9 mouse cellular contexts compared by ENCODE assay signal in genomic region chr5:144898448-144899052, GRCm38 (mm10).
DNase-seq lines count a peak whose midpoint lies in the region; ATAC-seq lines count a peak whose summit lies in the region.
"Had no signal": no experiment of that assay in that cellular context is flagged by ENCODE, and none has a peak within 500 bp of the region (broad histone marks: within the 10 kb centered on the region; RNA-seq: fewer than 3 reads in every experiment).

No protein-coding gene starts in this region.

- H3K36me3 ChIP-seq in midbrain, embryonic 12.5 days, result peaks cover 42% of the 10 kb centered on the region
- peaks cover 28% of the 10 kb centered on the region for H3K36me3 ChIP-seq in midbrain, embryonic 16.5 days (ENCODE audit: control insufficient read depth, insufficient read depth, low read length)
- peaks cover 52% of the 10 kb centered on the region for H3K36me3 ChIP-seq in embryonic facial prominence, embryonic 14.5 days (ENCODE audit: control insufficient read depth, insufficient read depth, low read length)
- H3K36me3 ChIP-seq in heart, embryonic 12.5 days, result peaks cover 48% of the 10 kb centered on the region

- peak; percentile 47 for DNase-seq in embryonic facial prominence, embryonic 14.5 days (ENCODE audit: low spot score)
- peak; percentile 39 to 50 for DNase-seq in urinary bladder, postnatal 36 days (ENCODE audit: low spot score in 2 of 2)
- no peak for DNase-seq in frontal cortex, postnatal 25 days (ENCODE audit: low spot score in 2 of 2)
- DNase-seq: liver, embryonic 13.5 days had no signal

- no peak for ATAC-seq in midbrain, embryonic 12.5 days (ENCODE audit: low FRiP score, low read depth)
- ATAC-seq in midbrain, embryonic 16.5 days, result no peak
- ATAC-seq in embryonic facial prominence, embryonic 14.5 days (ENCODE audit: low read depth), result peak; percentile 73; the same call in 1 of the 2 replicates
- peak; percentile 81 for ATAC-seq in heart, embryonic 12.5 days (ENCODE audit: insufficient number of reproducible peaks, low FRiP score)
- ATAC-seq in megakaryocyte-erythroid progenitor cell, adult 5-6 weeks (replicated peaks; ENCODE audit: low FRiP score, low TSS enrichment, poor library complexity, severe bottlenecking), result no peak

- no peaks in the 10 kb centered on the region for H3K9me3 ChIP-seq in midbrain, embryonic 12.5 days
- H3K9me3 ChIP-seq in midbrain, embryonic 16.5 days (replicated peaks; ENCODE audit: control insufficient read depth, low read length, poor library complexity, severe bottlenecking), result no peaks in the 10 kb centered on the region
- no peaks in the 10 kb centered on the region for H3K9me3 ChIP-seq in embryonic facial prominence, embryonic 14.5 days (ENCODE audit: control insufficient read depth, low read length)
- H3K9me3 ChIP-seq in heart, embryonic 12.5 days (replicated peaks), result no peaks in the 10 kb centered on the region
- H3K9me3 ChIP-seq: kidney, embryonic 15.5 days; liver, embryonic 13.5 days had no signal

- H3K9ac ChIP-seq in midbrain, embryonic 12.5 days (replicated peaks), result no peak overlapping the region
- no peak overlapping the region for H3K9ac ChIP-seq in midbrain, embryonic 16.5 days (ENCODE audit: low read depth, low read length)
- H3K9ac ChIP-seq in embryonic facial prominence, embryonic 14.5 days (ENCODE audit: low read depth, low read length), result no peak overlapping the region
- H3K9ac ChIP-seq in heart, embryonic 12.5 days, result no peak overlapping the region
- H3K9ac ChIP-seq: kidney, embryonic 15.5 days; liver, embryonic 13.5 days had no signal

- 46% methylated on average over 7 of the region's 7 CpGs for WGBS in midbrain, embryonic 12.5 days
- WGBS in midbrain, embryonic 16.5 days, result 40% methylated on average over 7 of the region's 7 CpGs
- 27% methylated on average over 7 of the region's 7 CpGs for WGBS in embryonic facial prominence, embryonic 14.5 days
- WGBS in heart, embryonic 12.5 days, result 4% methylated on average over 7 of the region's 7 CpGs

- no peak overlapping the region for H3K4me3 ChIP-seq in midbrain, embryonic 12.5 days
- H3K4me3 ChIP-seq in midbrain, embryonic 16.5 days (ENCODE audit: low read depth, low read length), result no peak overlapping the region
- no peak overlapping the region for H3K4me3 ChIP-seq in embryonic facial prominence, embryonic 14.5 days (ENCODE audit: low read depth, low read length)
- H3K4me3 ChIP-seq in heart, embryonic 12.5 days, result no peak overlapping the region
- H3K4me3 ChIP-seq: kidney, embryonic 15.5 days; liver, embryonic 13.5 days had no signal

- no peaks in the 10 kb centered on the region for H3K27me3 ChIP-seq in midbrain, embryonic 12.5 days
- H3K27me3 ChIP-seq in midbrain, embryonic 16.5 days (ENCODE audit: control insufficient read depth, insufficient read depth, low read depth, low read length), result no peaks in the 10 kb centered on the region
- no peaks in the 10 kb centered on the region for H3K27me3 ChIP-seq in embryonic facial prominence, embryonic 14.5 days (replicated peaks; ENCODE audit: control insufficient read depth, insufficient read depth, low read length)
- no peaks in the 10 kb centered on the region for H3K27me3 ChIP-seq in heart, embryonic 12.5 days (replicated peaks)
- H3K27me3 ChIP-seq: kidney, embryonic 15.5 days; liver, embryonic 13.5 days had no signal

- H3K4me1 ChIP-seq in midbrain, embryonic 12.5 days, result peaks cover 21% of the 10 kb centered on the region
- H3K4me1 ChIP-seq in midbrain, embryonic 16.5 days (ENCODE audit: control insufficient read depth, insufficient read depth, low read length), result no peaks in the 10 kb centered on the region
- H3K4me1 ChIP-seq in embryonic facial prominence, embryonic 14.5 days (ENCODE audit: control insufficient read depth, insufficient read depth, low read length), result peaks cover 7% of the 10 kb centered on the region
- H3K4me1 ChIP-seq in heart, embryonic 12.5 days (replicated peaks), result peaks cover 49% of the 10 kb centered on the region

- H3K27ac ChIP-seq in midbrain, embryonic 12.5 days (replicated peaks), result peak overlapping the region; percentile 16; the same call in 1 of the 2 replicates
- no peak overlapping the region for H3K27ac ChIP-seq in midbrain, embryonic 16.5 days (ENCODE audit: low read length)
- H3K27ac ChIP-seq in embryonic facial prominence, embryonic 14.5 days (replicated peaks; ENCODE audit: low read depth, low read length), result no peak overlapping the region
- H3K27ac ChIP-seq in heart, embryonic 12.5 days (ENCODE audit: poor library complexity, severe bottlenecking), result peak overlapping the region; percentile 76
- H3K27ac ChIP-seq: kidney, embryonic 15.5 days; liver, embryonic 13.5 days had no signal

- no peak overlapping the region for H3K4me2 ChIP-seq in midbrain, embryonic 12.5 days (replicated peaks)
- H3K4me2 ChIP-seq in midbrain, embryonic 16.5 days (ENCODE audit: low read length), result no peak overlapping the region
- H3K4me2 ChIP-seq in embryonic facial prominence, embryonic 14.5 days (ENCODE audit: low read depth, low read length), result no peak overlapping the region
- H3K4me2 ChIP-seq in heart, embryonic 12.5 days, result peak overlapping the region; percentile 32
- H3K4me2 ChIP-seq: kidney, embryonic 15.5 days; liver, embryonic 13.5 days had no signal

Comparison
In these comparisons a context has a peak if more than half of its experiments do, and no peak if none do; other contexts are left out.
1. H3K27ac ChIP-seq: peak in midbrain, embryonic 12.5 days (single experiment) and heart, embryonic 12.5 days (single experiment); none in midbrain, embryonic 16.5 days (single experiment) and embryonic facial prominence, embryonic 14.5 days (single experiment).
2. ATAC-seq: peak in embryonic facial prominence, embryonic 14.5 days (single experiment) and heart, embryonic 12.5 days (single experiment); none in midbrain, embryonic 12.5 days (single experiment), midbrain, embryonic 16.5 days (single experiment) and megakaryocyte-erythroid progenitor cell, adult 5-6 weeks (single experiment).
3. DNase-seq: peak in embryonic facial prominence, embryonic 14.5 days (single experiment) and urinary bladder, postnatal 36 days (2 of 2); none in frontal cortex, postnatal 25 days (0 of 2).